Mouse (Mus musculus): ENCODE results near the gene Dtx3. TPM values are rescaled to one million over a fixed set of nuclear protein-coding genes. Genes with fewer than 3 reads are reported as not detected.

The Dtx3 gene
- polyA plus RNA-seq, 2 experiments from 2014 or later = 40.6 to 42.9 TPM

- no peak for ATAC-seq
These were observed 10.0 kb downstream of the Dtx3 start for GRCm38 (mm10) chr10:127185506-127185905.

DNA sequence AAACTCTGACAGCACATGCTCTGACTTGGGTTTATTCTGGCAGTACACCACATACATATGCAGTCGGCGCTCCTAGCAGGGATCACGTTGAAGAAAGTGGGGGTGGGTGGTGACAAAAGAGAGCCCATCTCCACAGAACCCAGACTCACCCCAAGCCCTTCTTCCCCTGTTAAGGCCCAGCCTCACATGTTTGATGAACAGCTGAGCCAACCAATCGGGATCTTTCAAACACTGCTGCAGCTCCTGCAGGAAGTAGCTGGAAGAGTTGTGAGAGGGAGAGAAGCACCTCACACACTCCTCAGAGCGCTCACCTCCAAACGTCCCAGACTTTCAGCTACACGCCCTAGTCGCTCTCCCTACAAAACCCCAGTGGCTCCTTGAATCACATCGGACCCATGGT lies 10.4 kb downstream of the Dtx3 start:
- ATAC-seq = no peak

GRCm38 (mm10) chr10:127183759-127184158 lies 11.8 kb downstream of the Dtx3 start:
- ATAC-seq = no peak

GRCm38 (mm10) chr10:127182624-127183023 lies 12.9 kb downstream of the Dtx3 start:
- ATAC-seq = no peak

GRCm38 (mm10) chr10:127181566-127181965 lies 14.0 kb downstream of the Dtx3 start:
- no peak for ATAC-seq

DNA sequence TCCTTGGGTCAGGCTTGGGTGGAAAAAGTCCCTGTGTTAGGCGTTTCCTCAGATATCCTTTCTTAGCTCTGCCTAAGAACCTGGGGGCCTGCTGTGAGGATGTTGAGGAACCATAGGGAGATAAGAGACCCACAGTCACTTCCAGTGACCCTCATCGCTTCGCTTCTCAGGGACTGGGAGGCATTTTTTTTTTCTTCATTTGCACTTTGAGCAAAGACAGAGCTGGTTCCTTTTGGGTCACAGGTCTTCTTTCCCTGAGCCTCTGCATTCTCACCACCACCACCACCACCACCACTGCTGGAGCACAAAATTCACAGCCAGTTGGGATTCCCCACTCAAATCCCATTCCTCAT lies 14.9 kb downstream of the Dtx3 start:
- no peak for ATAC-seq

DNA sequence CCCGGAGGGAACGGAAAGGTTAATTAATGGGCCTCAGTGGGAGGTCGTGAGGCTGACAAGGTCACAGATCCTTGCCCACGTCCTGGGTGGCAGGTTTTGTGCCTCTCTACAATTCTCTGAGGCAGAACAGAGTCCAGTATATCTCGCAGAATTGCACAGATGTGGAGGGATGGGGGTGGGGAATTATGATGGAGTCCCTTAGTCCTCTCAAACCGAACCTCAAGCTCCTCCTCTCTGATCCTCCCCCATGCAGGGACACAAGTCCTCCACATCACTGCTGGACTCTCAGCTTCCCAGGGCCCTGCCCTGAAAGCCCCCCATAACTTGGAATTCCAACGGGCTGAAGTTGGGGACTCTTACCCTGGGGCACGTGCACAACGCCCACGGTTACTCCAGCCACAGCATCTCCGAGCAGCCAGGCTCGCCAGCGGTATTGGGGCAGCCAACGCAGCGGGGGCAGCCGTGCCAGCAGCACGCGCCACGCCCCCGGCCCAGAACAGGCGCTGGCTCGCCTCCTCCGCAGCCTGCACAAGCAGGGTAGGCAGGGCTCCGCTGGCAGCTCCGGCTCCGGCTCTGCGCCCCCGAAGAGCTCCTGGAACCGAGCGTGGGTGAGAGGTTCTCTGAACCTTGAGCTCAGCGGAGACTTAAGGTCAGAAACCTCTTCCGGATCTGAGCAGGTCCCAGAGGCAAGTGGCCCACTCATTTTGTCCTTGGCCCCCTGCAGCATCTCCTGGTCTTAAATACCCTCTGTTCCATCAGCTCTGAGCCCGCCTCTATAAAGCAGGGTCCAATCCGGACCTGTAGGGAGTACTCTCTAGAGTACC lies 15.4 kb downstream of the Dtx3 start, which contains the start of gene Slc26a10:
Slc26a10 (minus strand) TSS at position 775 of the 824 bp plus-strand sequence.
- ATAC-seq = no peak

DNA sequence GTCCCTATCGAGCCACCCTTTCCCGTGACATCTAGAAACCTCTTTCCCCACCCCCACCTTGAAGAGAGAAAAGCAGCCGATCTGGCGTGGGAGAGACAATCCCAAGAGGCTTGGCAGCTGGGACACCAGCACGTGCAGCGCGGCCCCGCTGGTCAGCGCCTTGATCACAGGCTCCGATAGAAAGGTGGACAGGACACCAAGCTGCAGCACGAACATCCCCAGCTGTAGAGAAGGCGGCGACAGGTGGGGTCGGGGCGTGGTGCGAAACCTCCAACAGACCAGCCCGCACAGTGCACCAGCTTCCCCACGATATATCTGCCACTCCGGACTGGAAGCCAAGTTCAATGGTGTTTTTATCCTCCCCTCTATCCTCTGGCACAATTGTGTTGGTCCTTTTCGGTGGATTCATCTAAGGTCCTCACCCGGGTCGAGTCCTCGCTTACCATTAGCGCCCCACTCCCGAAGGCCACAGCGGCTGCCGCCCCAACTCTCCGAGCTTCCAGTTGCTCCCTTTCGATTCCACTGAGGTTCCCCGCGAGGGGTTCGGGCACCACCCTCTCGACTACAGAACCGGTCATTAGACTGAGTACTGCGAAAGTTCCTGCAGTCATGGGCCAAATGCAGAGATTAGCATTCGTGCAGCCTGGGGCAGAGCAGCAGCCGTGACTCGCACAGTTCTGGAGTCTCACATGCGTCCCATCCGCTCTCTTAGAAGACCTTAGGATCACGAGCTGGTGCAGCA lies 17.1 kb downstream of the Dtx3 start:
- no peak for ATAC-seq

DNA sequence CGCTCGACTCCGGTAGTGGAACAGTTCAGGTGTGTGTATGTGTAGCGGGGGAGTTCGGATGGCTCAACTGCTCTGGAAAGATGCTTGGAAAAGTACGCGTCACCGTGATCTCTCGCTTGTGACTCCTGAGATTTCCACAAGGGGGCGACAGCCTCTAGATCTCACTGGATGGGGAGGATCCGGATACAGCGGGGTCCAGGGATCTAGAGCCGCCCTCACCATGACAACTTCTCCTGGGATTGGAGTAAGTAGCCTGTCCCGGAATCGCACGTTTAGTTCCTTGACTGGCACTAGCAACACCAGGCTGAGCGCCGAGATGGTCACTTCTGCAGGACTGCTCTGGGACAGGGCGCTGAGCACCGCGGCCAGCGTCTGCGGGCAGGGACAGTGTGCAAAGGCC lies 17.8 kb downstream of the Dtx3 start:
- peak; percentile 56 for ATAC-seq

DNA sequence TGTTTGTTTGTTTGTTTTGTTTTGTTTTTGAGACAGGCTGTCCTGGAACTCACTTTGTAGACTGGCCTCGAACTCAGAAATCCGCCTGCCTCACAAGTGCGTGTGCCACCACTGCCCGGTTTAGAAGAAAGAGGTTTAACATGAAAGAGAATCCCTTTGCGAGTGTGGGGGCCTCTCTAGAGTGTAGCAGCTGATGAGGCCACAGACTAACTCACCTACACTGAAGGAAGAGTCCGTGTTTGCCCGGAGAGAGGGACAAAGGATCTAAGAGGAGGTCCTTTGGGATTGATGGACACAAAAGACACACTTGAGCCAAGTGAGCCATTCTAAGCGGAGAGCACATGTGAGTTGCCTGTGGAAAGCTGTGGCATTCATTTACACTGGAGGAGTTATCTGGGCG lies 18.3 kb downstream of the Dtx3 start:
- no peak for ATAC-seq

GRCm38 (mm10) chr10:127176756-127177155 lies 18.8 kb downstream of the Dtx3 start:
- ATAC-seq = no peak

- no peak for ATAC-seq
These were observed 19.3 kb downstream of the Dtx3 start for GRCm38 (mm10) chr10:127176228-127176627.

DNA sequence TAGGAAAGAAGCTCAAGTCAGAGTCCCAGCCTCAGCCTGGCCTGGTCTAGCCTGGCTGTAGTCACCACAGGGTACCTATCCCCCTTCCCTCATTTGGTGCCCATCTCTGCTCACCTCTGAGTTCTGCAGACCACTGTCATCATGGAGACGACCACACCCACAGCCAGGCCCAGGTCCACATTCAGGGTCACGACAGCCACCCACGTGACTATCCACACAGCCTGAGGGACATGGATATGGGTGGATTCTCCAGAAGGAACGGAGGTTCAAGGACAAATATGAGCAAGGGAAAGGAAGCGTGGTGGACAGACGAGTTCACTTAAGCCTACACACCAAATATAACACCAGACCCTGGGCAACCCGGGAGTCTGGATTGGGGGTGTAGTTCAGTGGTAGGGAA lies 21.4 kb downstream of the Dtx3 start:
- no peak for ATAC-seq

DNA sequence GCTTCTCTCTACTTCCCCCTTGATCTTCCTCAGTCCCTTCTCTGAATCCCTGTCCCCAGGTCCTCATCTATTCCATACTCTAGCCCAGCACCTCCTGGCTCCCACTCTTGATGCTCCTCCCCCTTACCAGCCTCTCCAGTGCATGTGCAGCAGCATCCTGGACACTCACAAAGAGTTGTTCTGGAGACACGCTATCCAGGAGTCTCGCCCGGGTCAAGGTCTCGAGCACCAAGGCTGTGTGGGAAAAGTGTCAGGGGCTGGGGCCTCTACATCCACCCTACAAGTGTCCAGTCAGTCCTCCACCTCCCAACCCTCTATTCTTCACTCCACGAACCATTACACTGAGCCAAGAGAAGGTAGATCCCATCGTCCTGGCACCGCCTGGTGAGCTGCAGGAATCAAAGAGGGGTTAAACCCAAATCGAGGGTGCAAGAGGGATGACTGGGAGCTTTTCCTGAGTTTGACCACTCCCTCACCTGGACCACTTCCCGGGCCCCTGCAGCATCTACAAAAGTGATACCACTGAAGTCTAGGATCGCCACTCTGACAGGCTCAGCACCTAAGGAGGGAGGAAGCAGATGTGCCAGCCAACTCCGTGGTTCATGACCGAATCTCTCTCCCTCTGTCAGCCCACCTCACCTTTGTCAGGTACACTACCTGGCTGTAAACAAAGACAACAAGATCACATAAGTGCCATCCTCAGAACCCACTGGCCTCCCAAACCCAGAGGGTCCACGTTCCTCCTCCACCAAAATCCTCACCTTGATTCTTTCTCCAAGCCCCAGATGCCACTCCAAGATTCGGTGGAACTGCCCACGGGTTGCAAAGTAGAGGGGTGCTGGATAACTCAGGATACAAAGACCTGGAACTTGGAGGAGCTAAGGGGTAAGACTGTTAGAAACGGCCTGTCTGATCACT lies 22.1 kb downstream of the Dtx3 start:
- no peak for ATAC-seq

DNA sequence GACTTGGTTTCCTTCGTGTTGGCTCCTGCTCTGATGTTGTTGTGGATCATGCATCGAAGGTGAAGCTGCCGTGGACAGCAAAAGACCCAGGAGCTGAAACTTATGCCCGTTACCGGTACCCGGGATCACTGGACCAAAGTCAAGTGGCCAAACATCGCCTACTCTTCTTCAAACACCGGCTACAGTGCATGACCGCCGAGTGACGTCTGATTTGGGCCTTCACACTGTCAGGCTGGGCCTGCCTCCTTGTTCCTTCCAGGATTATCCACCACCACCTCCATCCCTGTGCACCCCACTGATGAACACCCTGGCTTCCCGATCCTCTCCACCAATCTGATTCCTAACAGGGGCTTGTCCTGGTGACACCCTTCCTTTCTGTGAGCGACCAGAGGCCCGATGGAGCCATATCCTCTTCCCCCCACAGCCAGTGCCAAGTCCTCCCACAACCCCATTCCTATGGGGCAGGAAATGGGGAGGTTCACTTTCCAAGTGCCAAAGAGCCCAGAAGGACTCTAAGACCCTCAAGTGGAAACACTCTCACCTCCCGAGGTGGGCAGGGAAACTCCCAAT lies 23.8 kb downstream of the Dtx3 start:
- ATAC-seq = no peak

DNA sequence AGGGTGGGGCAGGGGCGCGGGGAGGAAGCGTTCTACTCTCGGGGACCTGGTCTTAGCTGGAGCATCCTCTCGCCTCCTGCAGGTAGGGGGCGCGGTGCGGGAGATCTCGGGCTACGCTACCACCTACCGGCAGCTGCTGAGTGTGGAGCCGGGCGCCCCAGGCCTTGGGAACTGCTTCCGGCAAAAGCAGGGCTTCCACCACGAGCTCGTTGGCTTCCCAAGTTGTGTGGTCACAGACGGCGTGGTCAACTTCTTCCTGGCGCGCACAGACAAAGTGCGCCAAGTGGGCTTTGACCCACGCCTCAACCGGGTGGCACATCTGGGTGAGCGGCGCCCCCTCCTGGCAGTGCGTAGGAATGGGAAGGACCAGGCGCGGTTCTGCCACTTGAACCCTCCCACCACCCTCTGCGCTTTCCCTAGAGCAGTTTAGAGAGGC lies 24.7 kb downstream of the Dtx3 start:
- peak; percentile 58 for ATAC-seq

- ATAC-seq = no peak
These were observed 25.5 kb downstream of the Dtx3 start for GRCm38 (mm10) chr10:127170002-127170401.

- no peak for ATAC-seq
These were observed 27.8 kb downstream of the Dtx3 start for GRCm38 (mm10) chr10:127167614-127168192.

DNA sequence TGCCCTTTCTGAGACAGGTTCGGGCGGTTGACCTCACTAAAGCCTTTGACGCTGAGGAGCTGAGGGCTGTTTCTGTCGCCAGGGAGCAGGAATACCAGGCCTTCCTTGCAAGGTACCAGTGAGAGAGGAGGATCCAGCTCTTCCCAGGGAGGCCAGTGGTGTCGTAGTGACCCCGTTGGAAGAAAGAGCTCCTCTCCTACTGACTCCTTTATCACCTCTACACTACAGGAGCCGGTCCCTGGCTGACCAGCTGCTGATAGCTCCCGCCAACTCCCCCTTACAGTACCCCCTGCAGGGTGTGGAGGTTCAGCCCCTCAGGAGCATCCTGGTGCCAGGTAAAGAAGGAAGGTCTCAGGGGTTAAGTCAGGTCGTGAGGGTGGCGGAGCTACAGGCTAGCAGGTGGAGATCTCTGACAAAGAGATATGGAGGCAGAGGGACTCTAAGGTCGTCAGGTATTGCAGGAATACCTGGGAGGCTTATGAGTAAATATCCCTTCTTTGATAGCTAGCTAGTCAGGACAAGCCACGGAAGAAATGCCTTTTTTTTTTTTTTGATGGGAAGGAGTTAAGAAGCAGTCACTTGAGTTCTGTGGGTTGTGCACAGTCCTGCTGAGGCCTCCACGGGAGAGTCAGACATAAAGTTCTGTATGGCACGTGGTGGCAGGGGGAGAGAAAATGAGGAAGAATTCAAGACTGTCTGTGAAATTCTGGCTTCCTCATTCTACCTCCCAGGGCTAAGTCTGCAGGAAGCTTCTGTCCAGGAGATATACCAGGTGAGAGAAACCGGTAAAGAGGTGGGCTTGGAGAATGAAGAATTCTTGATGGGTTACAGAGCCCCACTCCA lies 28.5 kb downstream of the Dtx3 start:
- ATAC-seq = no peak

DNA sequence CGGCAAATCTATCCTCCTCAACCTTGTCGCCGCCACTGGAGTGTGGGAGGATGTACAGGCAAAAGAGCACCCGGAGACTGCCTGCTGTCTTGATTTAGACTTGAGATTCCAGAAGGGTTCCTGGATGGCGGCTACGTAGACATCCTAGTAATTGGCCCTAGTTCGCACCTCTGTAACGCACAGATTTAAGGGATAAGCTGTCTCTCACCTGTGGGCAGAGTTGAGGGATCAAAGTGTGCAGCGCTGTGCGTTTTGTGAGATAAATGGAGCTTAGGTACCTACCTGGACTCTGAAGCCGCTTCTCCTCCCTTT lies 29.2 kb downstream of the Dtx3 start:
- no peak for ATAC-seq

GRCm38 (mm10) chr10:127165654-127166403 lies 29.7 kb downstream of the Dtx3 start:
- peak; percentile 36 for ATAC-seq

All from activated CD4-positive, CD25-positive, alpha-beta regulatory T cell, adult 4 months (primary cell).